Mouse (Mus musculus) brain, adult 2 months (tissue): ENCODE measurements at regions not wholly inside any gene's neighbourhood (a gene's known extent, or its start where the extent isn't known, plus 50 kb on each side); places are given as distances from the start of the nearest gene placed in this dataset.

Source experiments
- DNase-seq: peaks from one replicate; pipeline ENCODE4 v3.0.0; 2011; ENCODE audit warnings: low read depth, low spot score

GRCm38 (mm10) chr5:6103107-6103506 lies 354.0 kb upstream of the Steap1 start:
- DNase-seq = peak; percentile 19
